Mouse (Mus musculus) skeletal muscle tissue, adult 2 months (tissue): ENCODE measurements around the gene Erfe.

ENCODE experiments used
- DNase-seq: peaks from one replicate; pipeline ENCODE4 v3.0.0-alpha.2; 2012; ENCODE audit warnings: low read depth, low spot score

Gene Erfe

GRCm38 (mm10) chr1:91373414-91373835, 7.2 kb downstream of the Erfe start:
- peak; percentile 60 for DNase-seq

- DNase-seq = peak; percentile 68
Measured at GRCm38 (mm10) chr1:91380453-91381090, 14.3 kb downstream of the Erfe start.

DNA sequence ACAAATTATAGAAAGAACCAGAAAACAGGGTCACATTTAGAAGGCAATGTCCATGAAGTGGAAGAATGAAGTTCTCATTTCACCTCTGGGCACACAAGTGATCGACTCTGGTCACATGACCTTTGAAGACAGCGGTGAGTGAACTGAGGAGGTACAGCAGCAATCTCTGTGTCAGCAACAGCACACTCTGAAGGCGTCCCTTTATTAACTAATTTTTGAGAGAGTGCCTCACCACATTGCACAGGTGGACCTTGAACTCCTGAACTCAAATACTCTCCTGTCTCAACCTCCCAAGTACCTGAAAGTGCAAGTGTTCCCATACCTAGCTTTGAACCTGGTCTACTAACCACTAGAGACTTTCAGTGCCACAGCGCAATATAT, 14.9 kb downstream of the Erfe start:
- no peak for DNase-seq

- no peak for DNase-seq
Measured at GRCm38 (mm10) chr1:91390369-91390768, 24.1 kb downstream of the Erfe start.

DNA sequence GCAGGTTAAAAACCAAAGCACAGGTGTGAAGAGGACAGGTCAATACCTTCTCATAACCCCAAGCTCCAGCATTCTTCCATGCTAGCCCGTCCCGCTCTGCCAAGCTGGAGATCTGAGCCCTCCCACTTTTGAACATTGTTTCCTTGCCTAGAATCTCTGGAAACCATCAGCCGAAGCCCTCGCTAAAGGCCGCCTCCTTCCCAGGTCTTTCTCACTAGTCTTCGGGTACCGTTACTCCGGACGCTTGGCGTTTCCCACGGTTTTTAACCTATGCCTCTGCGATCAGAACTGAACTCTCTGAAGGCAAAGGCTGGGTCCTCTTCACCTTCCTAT, 31.7 kb downstream of the Erfe start:
- DNase-seq = no peak

- DNase-seq = peak; percentile 86
Measured at GRCm38 (mm10) chr1:91398260-91399062, 32.2 kb downstream of the Erfe start, which contains the start of gene Ilkap. Gene Ilkap (minus strand): TSS chr1:91398815.

- DNase-seq = no peak
Measured at GRCm38 (mm10) chr1:91404976-91405375, 38.7 kb downstream of the Erfe start.

- peak; percentile 68 for DNase-seq
Measured at GRCm38 (mm10) chr1:91405406-91406169, 39.4 kb downstream of the Erfe start.

- DNase-seq = no peak
Measured at GRCm38 (mm10) chr1:91407819-91408218, 41.6 kb downstream of the Erfe start.

DNA sequence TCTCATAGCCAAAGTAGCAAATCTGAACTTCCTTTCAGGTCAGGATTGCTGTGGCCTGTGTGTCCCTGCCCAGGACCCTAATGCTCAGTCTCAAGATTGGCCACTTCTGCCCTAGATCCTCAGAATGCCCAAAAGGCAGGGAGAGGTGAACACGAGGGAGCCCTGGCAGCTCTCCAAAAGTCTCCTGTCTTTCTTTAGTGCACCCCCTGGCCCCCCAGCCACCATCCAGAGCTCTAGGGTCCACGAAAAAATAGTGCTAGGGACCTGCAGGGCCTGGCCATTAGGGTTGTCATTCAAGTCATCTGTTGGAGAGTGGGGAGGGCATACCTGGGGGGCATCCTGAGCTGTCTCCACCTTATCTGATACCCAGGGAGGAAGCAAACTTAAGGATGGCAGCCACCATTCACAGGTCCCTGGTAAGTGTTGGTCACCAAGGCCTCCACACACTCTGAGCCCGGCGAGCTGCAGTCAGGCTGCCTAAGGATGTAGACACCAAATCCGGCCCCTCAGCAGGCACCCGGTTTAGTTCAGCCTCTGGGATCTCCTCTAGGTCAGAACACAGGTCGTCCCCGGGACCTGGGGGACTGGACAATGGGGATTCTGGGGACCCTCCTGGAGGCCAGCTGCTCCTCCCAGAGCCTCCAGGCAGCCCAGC, 45.5 kb downstream of the Erfe start:
- DNase-seq = no peak

DNA sequence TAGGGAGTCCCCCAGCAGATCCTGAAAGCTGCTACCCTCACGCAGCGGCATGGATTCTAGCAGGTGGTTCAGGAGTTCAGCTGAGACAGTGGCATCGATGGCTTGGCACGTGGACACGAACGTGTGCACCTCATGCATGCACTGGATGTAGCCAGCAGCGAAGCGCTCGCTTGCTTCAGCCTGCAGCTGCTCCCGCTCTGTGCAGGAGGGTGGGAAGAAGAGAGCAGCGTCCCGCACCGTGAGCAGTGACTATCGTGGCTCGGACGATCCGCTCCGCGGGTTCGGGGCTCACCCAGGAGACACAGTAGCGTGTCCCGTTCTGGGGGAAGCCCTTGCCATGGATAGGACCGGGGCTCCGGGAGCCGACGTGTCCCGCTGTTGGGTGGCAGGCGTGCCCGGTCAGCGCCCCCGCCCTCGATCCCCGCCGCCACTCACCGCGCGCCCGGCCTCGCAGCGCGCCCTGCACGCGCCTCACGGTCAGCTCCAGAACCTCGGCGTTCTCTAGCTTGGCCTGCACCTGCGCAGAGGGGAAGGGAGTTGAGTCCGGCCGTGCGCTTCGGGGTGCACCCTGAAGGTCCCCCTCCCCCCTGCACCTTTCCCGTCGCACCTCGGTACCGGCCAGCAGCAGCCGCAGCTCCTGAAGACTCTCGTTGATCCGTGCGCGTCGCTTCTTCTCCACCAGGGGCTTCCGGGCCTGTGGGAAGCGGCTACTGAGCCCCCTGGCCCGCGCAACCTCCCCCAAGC, 46.2 kb downstream of the Erfe start:
- DNase-seq = no peak

GRCm38 (mm10) chr1:91413030-91413506, 46.8 kb downstream of the Erfe start:
- DNase-seq = peak; percentile 96

DNA sequence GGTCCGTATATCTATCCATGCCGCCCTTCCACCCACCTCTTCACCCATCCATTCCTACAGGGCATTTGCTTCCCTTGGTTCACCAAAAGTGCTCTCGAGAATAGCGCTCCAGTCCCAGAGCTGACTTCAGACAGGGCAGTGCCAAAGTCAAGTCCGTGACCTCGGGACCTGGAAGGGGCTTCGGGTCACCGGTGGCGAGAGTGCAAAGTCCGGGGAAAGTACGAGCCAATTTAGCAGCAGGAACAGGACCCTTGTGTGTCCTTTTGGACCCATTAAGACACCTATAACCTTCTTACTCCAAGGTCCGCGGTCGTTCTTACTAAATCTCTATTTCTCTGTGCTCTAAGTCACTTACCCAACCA, 47.3 kb downstream of the Erfe start:
- no peak for DNase-seq

- DNase-seq = peak; percentile 85
Measured at GRCm38 (mm10) chr1:91413898-91414594, 47.8 kb downstream of the Erfe start, which contains the start of gene Hes6. Gene Hes6 (minus strand): TSS chr1:91414038.

DNA sequence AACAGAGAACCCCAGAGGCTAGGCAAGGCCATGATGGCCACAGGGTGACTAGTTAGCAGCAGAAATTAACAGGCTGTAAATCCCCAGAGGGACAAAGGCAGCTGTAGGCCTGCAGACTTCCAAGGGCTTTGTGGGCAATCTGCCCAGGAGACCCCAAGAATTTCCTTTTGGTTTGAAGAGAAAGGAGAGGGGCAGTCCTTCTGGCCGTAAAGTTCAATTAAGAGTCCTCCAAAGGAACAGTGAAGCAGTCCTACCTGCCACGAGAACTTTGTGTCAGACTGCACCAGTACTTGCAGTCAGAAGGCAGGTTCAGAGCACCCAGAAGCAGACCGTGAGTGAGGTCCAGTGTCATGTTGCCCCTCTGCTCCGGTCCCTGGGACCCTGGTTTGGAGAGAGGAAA, 48.7 kb downstream of the Erfe start:
- DNase-seq = no peak

GRCm38 (mm10) chr1:91415311-91415710, 49.1 kb downstream of the Erfe start:
- no peak for DNase-seq

DNA sequence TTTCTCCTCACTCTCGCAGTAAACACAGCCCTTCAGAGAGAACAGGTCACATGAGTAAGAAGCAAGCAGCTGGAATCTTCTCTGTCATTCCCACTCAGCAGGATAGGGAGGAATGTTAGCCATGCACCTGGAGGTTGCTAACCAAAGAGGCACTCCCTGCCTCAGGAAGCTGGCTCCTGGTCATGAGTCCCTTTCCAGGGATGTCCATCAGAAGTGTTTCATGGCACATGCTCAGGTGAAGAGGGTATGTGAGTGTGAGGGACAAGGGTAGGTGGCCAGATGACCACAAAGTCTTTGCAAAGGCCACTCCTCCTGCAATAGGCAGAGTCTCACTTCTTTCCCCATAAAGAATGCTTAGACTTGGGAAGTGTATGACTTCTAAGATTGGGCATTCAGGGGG, 51.8 kb downstream of the Erfe start:
- no peak for DNase-seq

DNA sequence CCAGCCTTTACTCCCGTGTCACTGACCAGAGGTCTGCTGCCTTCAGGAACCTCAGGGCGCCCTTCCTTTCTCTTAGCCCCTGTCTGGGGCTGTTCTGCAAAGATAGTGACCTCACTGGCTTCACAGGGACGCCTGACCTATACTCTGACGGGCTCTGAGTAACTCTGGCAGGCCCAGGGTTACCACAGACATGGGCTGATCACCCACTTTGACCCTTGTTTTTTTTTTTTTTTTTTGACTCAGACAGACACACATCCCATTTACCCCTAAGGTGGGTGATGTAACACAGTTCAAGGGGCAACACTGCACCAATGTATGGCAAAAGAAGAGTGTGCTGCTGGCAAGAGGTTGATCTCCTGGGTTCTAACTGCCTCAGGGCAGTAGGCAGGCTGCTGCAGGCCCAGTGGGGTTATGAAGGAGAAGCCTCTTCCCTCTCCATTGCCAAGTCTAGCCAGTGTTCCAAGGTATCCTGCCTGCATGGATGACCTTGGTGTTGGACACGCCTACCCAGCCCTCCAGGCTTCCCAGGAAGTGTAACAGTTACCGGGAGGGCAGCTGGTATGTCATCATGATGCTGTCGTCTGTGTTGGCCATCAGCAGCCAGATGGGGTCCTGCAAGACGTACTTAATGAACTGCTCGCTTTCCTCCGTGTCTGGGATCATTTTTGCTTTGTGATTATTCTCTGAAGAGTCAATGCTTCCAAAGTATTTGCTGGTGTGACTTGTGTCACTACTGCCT, 53.8 kb downstream of the Erfe start:
- no peak for DNase-seq

GRCm38 (mm10) chr1:91420601-91421065, 54.4 kb downstream of the Erfe start:
- no peak for DNase-seq
